Mouse (Mus musculus): ENCODE measurements around the gene Eif4e.

DNA sequence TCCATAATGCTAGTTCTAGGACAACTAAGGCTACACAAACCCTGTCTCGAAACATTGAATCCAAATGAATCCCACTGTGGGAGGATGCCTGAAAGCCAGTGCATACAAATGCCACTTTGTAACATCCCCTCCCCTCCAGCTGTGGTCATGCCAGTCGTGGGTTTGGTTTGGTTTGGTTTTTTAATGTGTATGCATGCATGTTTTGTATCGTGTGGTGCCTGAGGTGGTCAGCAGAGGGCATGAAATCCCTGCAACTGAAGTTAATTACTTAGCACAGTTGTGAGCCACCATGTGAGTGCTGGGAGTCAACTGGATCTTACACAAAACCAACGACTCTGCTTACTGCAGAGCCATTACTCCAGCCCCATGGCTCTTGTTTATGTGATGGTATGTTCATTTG lies 32.5 kb downstream of the Eif4e start:
- TF ChIP-seq CEBPB (IDR thresholded peaks at IDR 0.05; ENCODE audit: insufficient read depth, poor library complexity, severe bottlenecking), result no peak
- TF ChIP-seq POLR2A (IDR thresholded peaks at IDR 0.05; ENCODE audit: insufficient read length, low read depth), result no peak
- TF ChIP-seq MAX (IDR thresholded peaks at IDR 0.05; ENCODE audit: low read depth), result no peak
